Mouse (Mus musculus): ENCODE measurements at regions not wholly inside any gene's neighbourhood (a gene's known extent, or its start where the extent isn't known, plus 50 kb on each side); places are given as distances from the start of the nearest gene placed in this dataset.

DNA sequence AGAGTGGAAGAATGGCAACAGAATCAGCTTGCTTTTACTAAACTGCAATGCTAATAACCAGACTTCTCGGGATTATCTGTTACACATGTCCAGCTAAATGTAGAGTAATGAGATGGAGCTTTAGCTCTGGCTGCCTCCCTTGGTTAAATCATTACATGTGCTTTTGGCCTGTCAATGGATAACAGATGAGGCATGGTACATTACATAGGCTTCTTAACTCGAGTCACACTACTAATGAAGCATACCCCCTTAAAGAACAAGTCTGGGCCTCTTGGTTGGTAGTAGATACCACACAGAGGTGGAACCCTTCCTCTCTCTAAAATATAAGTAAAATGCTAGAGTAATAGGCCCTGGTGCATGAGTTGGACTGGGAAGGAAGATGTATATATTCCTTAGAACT lies 1572.9 kb downstream of the Efnb2 start:
- TF ChIP-seq CTCF (IDR thresholded peaks at IDR 0.05; ENCODE audit: low read depth, low read length) (no peak), POLR2A (IDR thresholded peaks at IDR 0.05; ENCODE audit: insufficient read depth, low read length) (no peak), EP300 (IDR thresholded peaks at IDR 0.05; ENCODE audit: insufficient read depth, low read depth, low read length) (no peak)
